Mouse (Mus musculus): ENCODE measurements around the gene Sdk1.

DNA sequence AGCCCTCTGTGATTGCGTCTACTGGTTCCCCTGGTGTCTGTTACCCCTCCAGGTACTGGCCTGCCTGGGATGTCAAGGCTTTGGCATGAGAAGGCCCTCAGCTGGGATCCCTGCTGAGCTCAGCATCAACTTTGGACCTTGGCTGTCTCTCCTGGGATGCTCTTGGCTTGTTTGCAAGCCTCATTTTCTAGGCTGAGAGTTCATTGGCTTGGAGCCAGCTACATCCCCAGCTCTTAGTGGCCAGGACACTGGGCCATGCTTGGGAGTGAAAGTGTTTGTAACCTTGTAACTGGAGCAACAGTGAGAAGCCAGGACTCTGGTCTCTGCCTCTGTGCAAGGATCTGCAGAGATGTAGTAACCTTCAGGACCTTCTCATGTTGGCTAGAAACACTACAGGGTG lies 333.0 kb downstream of the Sdk1 start:
- TF ChIP-seq TCF12 (IDR thresholded peaks at IDR 0.05; ENCODE audit: low read depth, low read length) (no peak), SMC3 (IDR thresholded peaks at IDR 0.05; ENCODE audit: low read depth, low read length) (no peak), JUND (IDR thresholded peaks at IDR 0.05; ENCODE audit: low read depth, low read length) (no peak), MAFK (IDR thresholded peaks at IDR 0.05; ENCODE audit: borderline replicate concordance, low read depth, low read length) (no peak), CTCF (IDR thresholded peaks at IDR 0.05 in 2 of 3, conservative IDR thresholded peaks at IDR 0.05 in 1 of 3; ENCODE audit: control insufficient read depth in 1 of 3, insufficient read depth in 1 of 3, low read depth in 2 of 3, low read length in 3 of 3, poor library complexity in 1 of 3, severe bottlenecking in 1 of 3) (no peak), ZC3H11A (IDR thresholded peaks at IDR 0.05; ENCODE audit: low read depth, low read length) (no peak), ZKSCAN1 (IDR thresholded peaks at IDR 0.05; ENCODE audit: low read depth, low read length) (no peak), POLR2AphosphoS2 (IDR thresholded peaks at IDR 0.05; ENCODE audit: low read length) (no peak), EP300 (IDR thresholded peaks at IDR 0.05; ENCODE audit: low read depth in 1 of 2, low read length in 2 of 2) (no peak), POLR2A (IDR thresholded peaks at IDR 0.05; ENCODE audit: control insufficient read depth in 1 of 2, insufficient read depth in 1 of 2, low read depth in 1 of 2, low read length in 2 of 2, poor library complexity in 1 of 2) (no peak), RAD21 (IDR thresholded peaks at IDR 0.05; ENCODE audit: low read depth, low read length) (no peak), GABPA (IDR thresholded peaks at IDR 0.05; ENCODE audit: low read depth, low read length) (no peak)

All from MEL (cell line).